Mouse (Mus musculus): ENCODE measurements around the gene Fam241a. TPM values are rescaled to one million over a fixed set of nuclear protein-coding genes. Genes with fewer than 3 reads are reported as not detected.
A peak's percentile ranks its signal among the peaks of the same experiment; 100 is the strongest.

Gene Fam241a
- polyA plus RNA-seq, 1 experiment from 2014 or later, result 30.5 TPM

- Histone ChIP-seq H3K36me3 (ENCODE audit: inconsistent target) (peaks cover 14% of the 10 kb centered on the region; the same call in 1 of the 2 replicates), H3K27ac (peak overlapping the region; percentile 27), H3K4me3 (ENCODE audit: inconsistent target) (peak overlapping the region; percentile 48), H3K79me2 (ENCODE audit: inconsistent target) (peaks cover 55% of the 10 kb centered on the region)
- 22% methylated on average over 6 of the region's 7 CpGs for WGBS (ENCODE audit: missing documents)
Observed at GRCm38 (mm10) chr3:127894981-127895779, 944 bp downstream of the Fam241a start.

- WGBS (ENCODE audit: missing documents), result 19% methylated on average over 7 of the region's 7 CpGs
Observed at GRCm38 (mm10) chr3:127893902-127894301, 2.2 kb downstream of the Fam241a start.

GRCm38 (mm10) chr3:127891906-127892305 lies 4.2 kb downstream of the Fam241a start:
- peaks cover 87% of the 10 kb centered on the region for H3K79me2 ChIP-seq (ENCODE audit: inconsistent target)
- no peak overlapping the region for H3K27ac ChIP-seq
- WGBS (ENCODE audit: missing documents), result 76% methylated on average over 10 of the region's 10 CpGs
- H3K4me3 ChIP-seq (ENCODE audit: inconsistent target), result no peak overlapping the region
- H3K36me3 ChIP-seq (ENCODE audit: inconsistent target), result peaks cover 22% of the 10 kb centered on the region

More at GRCm38 (mm10) chr3:127893902-127894301, 2.2 kb downstream of the Fam241a start:
- peak overlapping the region; percentile 27 for H3K27ac ChIP-seq
- peaks cover 14% of the 10 kb centered on the region; the same call in 1 of the 2 replicates for H3K36me3 ChIP-seq (ENCODE audit: inconsistent target)
- H3K79me2 ChIP-seq (ENCODE audit: inconsistent target), result peaks cover 67% of the 10 kb centered on the region
- H3K4me3 ChIP-seq (ENCODE audit: inconsistent target), result peak overlapping the region; percentile 48; the same call in 1 of the 2 replicates

- Histone ChIP-seq H3K4me3 (ENCODE audit: inconsistent target) (no peak overlapping the region), H3K27ac (no peak overlapping the region)
Observed at GRCm38 (mm10) chr3:127890008-127890407, 6.1 kb downstream of the Fam241a start.

GRCm38 (mm10) chr3:127889570-127889969 lies 6.6 kb downstream of the Fam241a start:
- no peak overlapping the region for H3K27ac ChIP-seq
- H3K79me2 ChIP-seq (ENCODE audit: inconsistent target), result peaks cover 100% of the 10 kb centered on the region
- peaks cover 22% of the 10 kb centered on the region for H3K36me3 ChIP-seq (ENCODE audit: inconsistent target)
- no peak overlapping the region for H3K4me3 ChIP-seq (ENCODE audit: inconsistent target)
- WGBS (ENCODE audit: missing documents), result 61% methylated on average over 3 of the region's 3 CpGs

More at GRCm38 (mm10) chr3:127890008-127890407, 6.1 kb downstream of the Fam241a start:
- H3K36me3 ChIP-seq (ENCODE audit: inconsistent target), result peaks cover 22% of the 10 kb centered on the region
- peaks cover 100% of the 10 kb centered on the region for H3K79me2 ChIP-seq (ENCODE audit: inconsistent target)

- Histone ChIP-seq H3K36me3 (ENCODE audit: inconsistent target) (peaks cover 7% of the 10 kb centered on the region; the same call in 1 of the 2 replicates), H3K4me3 (ENCODE audit: inconsistent target) (no peak overlapping the region), H3K79me2 (ENCODE audit: inconsistent target) (peaks cover 100% of the 10 kb centered on the region), H3K27ac (no peak overlapping the region)
- 94% methylated on average over 2 of the region's 2 CpGs for WGBS (ENCODE audit: missing documents)
Observed at GRCm38 (mm10) chr3:127881684-127882083, 14.4 kb downstream of the Fam241a start.

GRCm38 (mm10) chr3:127879968-127880367 lies 16.2 kb downstream of the Fam241a start:
- Histone ChIP-seq H3K36me3 (ENCODE audit: inconsistent target) (peaks cover 15% of the 10 kb centered on the region; the same call in 1 of the 2 replicates), H3K4me3 (ENCODE audit: inconsistent target) (no peak overlapping the region), H3K27ac (no peak overlapping the region), H3K79me2 (ENCODE audit: inconsistent target) (peaks cover 100% of the 10 kb centered on the region)
- 100% methylated on average over 3 of the region's 3 CpGs for WGBS (ENCODE audit: missing documents)

DNA sequence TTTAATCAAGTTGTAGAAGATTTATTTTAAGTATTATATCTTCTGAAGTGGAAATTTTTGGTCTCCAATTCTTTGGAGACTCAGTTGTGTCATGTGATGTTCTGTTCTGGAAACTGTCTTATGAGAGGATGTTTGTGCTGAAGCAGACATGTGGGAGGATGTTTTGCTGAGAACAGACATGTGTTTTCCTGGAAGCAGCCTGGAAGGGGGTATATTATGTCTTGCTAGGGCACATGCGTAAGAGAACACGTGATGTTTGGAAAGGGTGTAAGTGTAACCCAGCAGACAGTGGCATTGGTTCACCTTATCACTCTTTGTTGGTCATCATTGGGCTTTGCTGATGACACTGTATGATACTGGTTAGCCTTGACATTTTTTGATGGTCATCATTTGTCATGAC lies 20.6 kb downstream of the Fam241a start:
- WGBS (ENCODE audit: missing documents), result 95% methylated on average over 2 of the region's 2 CpGs
- Histone ChIP-seq H3K36me3 (ENCODE audit: inconsistent target) (peaks cover 36% of the 10 kb centered on the region; the same call in 1 of the 2 replicates), H3K27ac (no peak overlapping the region), H3K4me3 (ENCODE audit: inconsistent target) (no peak overlapping the region), H3K79me2 (ENCODE audit: inconsistent target) (peaks cover 95% of the 10 kb centered on the region)

GRCm38 (mm10) chr3:127875059-127875458 lies 21.1 kb downstream of the Fam241a start:
- no peak overlapping the region for H3K27ac ChIP-seq
- 93% methylated on average over 6 of the region's 7 CpGs for WGBS (ENCODE audit: missing documents)
- H3K36me3 ChIP-seq (ENCODE audit: inconsistent target), result peaks cover 41% of the 10 kb centered on the region

GRCm38 (mm10) chr3:127874254-127874883 lies 21.8 kb downstream of the Fam241a start:
- Histone ChIP-seq H3K79me2 (ENCODE audit: inconsistent target) (peaks cover 84% of the 10 kb centered on the region; the same call in 1 of the 2 replicates), H3K27ac (no peak overlapping the region), H3K36me3 (ENCODE audit: inconsistent target) (peaks cover 47% of the 10 kb centered on the region), H3K4me3 (ENCODE audit: inconsistent target) (no peak overlapping the region)
- 88% methylated on average over 4 of the region's 4 CpGs for WGBS (ENCODE audit: missing documents)

More at GRCm38 (mm10) chr3:127875059-127875458, 21.1 kb downstream of the Fam241a start:
- Histone ChIP-seq H3K4me3 (ENCODE audit: inconsistent target) (no peak overlapping the region), H3K79me2 (ENCODE audit: inconsistent target) (peaks cover 91% of the 10 kb centered on the region)

DNA sequence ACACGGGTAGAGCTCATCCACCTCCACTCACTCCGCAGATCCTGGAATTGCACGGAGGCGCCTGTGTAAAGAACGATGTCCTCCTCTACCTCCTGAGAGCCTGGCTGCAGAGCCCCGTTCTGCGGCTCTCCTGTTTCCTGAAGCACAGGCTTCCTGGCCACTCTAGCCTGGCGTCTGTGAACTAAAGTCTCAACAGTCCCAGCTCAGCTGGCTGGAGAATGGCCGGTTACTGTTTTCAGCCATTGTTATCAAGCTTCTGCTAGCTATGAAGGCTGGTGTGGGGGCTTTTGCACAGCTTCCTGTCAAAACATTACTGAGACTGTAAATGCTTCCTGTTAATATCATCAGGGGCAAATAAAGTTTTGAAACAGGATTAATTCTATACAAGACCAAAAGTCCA lies 24.5 kb downstream of the Fam241a start:
- WGBS (ENCODE audit: missing documents), result 60% methylated on average over 9 of the region's 9 CpGs
- Histone ChIP-seq H3K4me3 (ENCODE audit: inconsistent target) (no peak overlapping the region), H3K79me2 (ENCODE audit: inconsistent target) (peaks cover 56% of the 10 kb centered on the region; the same call in 1 of the 2 replicates), H3K27ac (no peak overlapping the region), H3K36me3 (ENCODE audit: inconsistent target) (peaks cover 50% of the 10 kb centered on the region)

- Histone ChIP-seq H3K79me2 (ENCODE audit: inconsistent target) (peaks cover 29% of the 10 kb centered on the region; the same call in 1 of the 2 replicates), H3K36me3 (ENCODE audit: inconsistent target) (peaks cover 41% of the 10 kb centered on the region), H3K4me3 (ENCODE audit: inconsistent target) (no peak overlapping the region), H3K27ac (no peak overlapping the region)
- 88% methylated on average over 5 of the region's 5 CpGs for WGBS (ENCODE audit: missing documents)
Observed at GRCm38 (mm10) chr3:127868880-127869279, 27.2 kb downstream of the Fam241a start.

- Histone ChIP-seq H3K27ac (no peak overlapping the region), H3K4me3 (ENCODE audit: inconsistent target) (no peak overlapping the region), H3K36me3 (ENCODE audit: inconsistent target) (peaks cover 41% of the 10 kb centered on the region), H3K79me2 (ENCODE audit: inconsistent target) (peaks cover 22% of the 10 kb centered on the region; the same call in 1 of the 2 replicates)
- 98% methylated on average over 7 of the region's 9 CpGs for WGBS (ENCODE audit: missing documents)
Observed at GRCm38 (mm10) chr3:127868046-127868758, 27.9 kb downstream of the Fam241a start.

GRCm38 (mm10) chr3:127864242-127864641 lies 31.9 kb downstream of the Fam241a start:
- Histone ChIP-seq H3K27ac (no peak overlapping the region), H3K79me2 (ENCODE audit: inconsistent target) (no peaks in the 10 kb centered on the region)
- WGBS (ENCODE audit: missing documents), result 91% methylated on average over 2 of the region's 2 CpGs

More at GRCm38 (mm10) chr3:127864242-127864641, 31.9 kb downstream of the Fam241a start:
- Histone ChIP-seq H3K4me3 (ENCODE audit: inconsistent target) (no peak overlapping the region), H3K36me3 (ENCODE audit: inconsistent target) (peaks cover 18% of the 10 kb centered on the region)

Data from macrophage (primary cell).